Mouse (Mus musculus): ENCODE data around the gene Casp9.

Gene Casp9

GRCm38 (mm10) chr4:141781201-141781985 is 12.0 kb upstream of the Casp9 start:
- no peak for DNase-seq (ENCODE audit: low spot score)

DNA sequence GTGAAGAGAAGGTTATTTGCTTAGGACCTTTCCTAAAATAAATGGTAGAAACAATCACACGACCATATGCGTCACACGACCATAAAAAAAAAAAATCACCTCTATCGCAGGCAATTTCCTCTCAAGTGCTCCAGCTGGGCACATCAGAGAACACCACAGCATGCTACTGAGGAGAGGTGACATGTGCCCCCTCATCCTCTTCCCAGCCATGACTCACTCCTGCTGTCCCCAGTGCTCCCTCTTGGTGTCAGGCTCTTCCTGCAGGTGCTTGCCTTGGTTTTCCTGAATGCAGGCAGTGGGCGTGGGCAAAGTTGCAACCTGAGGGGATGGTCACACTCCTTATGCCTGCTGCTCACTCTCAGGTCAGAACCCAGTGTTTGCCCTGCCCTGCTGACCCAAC is 8.6 kb upstream of the Casp9 start:
- DNase-seq (ENCODE audit: low spot score) = no peak

GRCm38 (mm10) chr4:141786141-141786540 is 7.3 kb upstream of the Casp9 start:
- DNase-seq (ENCODE audit: low spot score) = no peak

DNA sequence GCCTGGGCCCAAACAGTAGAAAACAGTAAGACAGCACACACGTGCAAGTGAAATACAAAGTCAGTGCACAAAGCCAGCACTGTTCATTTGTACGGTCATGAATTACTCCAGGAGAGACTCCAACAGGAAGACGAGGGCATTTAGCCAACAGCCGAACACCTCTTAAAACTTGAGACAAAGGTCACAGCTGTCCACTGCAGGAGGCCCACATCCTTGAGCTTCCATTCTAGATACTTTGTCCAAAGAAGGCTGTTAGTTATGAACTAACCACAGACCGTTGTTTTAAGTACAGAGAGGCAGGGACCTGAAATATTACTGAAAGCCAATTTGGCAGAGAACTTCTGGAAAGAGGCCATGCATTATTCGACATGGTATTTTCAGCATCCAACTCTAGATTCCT is 6.4 kb upstream of the Casp9 start:
- DNase-seq (ENCODE audit: low spot score) = no peak

GRCm38 (mm10) chr4:141787462-141787861 is 6.0 kb upstream of the Casp9 start:
- no peak for DNase-seq (ENCODE audit: low spot score)

- DNase-seq (ENCODE audit: low spot score) = no peak
Measured at GRCm38 (mm10) chr4:141789564-141790218, 3.7 kb upstream of the Casp9 start.

- DNase-seq (ENCODE audit: low spot score) = peak; percentile 97
Measured at GRCm38 (mm10) chr4:141790524-141790990, 2.9 kb upstream of the Casp9 start, which contains the start of gene Dnajc16. Gene Dnajc16, minus strand, starts transcription at chr4:141790931.

DNA sequence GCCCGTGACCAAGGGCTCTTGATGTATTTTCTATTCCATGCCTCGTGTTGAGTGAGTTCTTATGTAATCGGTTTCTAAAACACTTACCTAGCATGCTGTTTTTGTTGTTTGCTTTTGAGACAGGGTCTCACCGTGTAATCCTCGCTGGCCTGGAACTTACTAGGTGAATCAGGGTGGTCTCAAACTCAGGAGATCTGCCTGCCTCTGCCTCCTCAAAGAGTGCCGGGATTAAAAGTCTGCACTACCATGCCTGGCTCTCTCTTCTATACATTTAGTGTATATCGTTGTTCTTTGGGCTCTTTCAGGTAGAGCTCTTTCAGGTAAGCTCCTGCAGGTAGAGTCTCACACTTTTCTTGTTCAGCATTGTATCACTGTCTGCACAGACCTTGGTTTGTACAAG is 1.9 kb upstream of the Casp9 start:
- DNase-seq (ENCODE audit: low spot score) = no peak

- DNase-seq (ENCODE audit: low spot score) = no peak
Measured at GRCm38 (mm10) chr4:141791951-141792350, 1.5 kb upstream of the Casp9 start.

DNA sequence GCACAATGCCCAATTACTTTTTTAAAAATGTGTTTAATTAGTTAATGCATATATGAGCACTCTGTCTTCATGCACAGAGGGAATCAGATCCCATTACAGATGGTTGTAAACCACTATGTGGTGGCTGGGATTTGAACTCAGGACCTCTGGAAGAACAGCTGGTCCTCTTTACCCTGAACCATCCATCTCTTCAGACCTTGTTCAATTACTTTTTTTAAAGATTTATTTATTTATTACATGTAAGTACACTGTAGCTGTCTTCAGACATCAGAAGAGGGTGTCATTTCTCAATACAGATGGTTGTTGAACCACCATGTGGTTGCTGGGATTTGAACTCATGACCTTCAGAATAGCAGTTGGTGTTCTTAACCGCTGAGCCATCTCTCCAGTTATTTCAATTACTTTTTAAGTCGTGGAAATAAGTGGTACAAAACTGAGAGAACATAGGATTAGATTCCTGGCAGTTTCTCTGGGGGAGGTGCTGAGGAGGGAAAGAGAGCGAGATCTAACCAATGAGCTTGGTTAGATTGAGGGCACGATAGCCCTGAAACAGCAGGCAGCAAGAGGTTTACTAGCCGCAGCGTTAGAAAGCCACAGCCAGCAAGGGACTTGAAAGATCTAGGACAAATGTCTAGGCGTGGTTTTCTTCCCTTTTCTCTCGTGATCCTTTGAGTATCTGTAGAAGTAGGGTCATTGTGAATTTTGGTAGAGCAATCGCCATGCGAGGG is 694 bp upstream of the Casp9 start:
- no peak for DNase-seq (ENCODE audit: low spot score)

DNA sequence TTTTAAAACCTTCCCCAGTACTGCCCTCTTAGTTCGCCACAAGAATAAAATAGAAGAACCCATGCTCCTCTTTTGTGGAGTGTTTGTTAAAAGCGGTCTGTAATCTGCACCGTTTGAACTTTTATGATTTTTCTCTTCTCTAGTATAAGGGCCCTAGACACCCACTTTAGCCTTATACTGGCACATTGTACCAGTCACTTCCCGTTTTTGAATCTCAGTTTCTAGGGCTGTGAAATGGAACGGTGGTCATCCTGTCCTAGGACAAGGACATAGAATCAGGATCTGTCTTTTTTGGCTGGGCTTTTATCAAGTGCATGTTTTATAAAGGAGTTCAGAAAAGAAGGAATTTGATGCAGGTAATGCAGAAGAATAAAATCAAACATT is 732 bp downstream of the Casp9 start:
- DNase-seq (ENCODE audit: low spot score) = no peak

GRCm38 (mm10) chr4:141796356-141796755 is 2.9 kb downstream of the Casp9 start:
- no peak for DNase-seq (ENCODE audit: low spot score)

- DNase-seq (ENCODE audit: low spot score) = no peak
Measured at GRCm38 (mm10) chr4:141796954-141797353, 3.5 kb downstream of the Casp9 start.

DNA sequence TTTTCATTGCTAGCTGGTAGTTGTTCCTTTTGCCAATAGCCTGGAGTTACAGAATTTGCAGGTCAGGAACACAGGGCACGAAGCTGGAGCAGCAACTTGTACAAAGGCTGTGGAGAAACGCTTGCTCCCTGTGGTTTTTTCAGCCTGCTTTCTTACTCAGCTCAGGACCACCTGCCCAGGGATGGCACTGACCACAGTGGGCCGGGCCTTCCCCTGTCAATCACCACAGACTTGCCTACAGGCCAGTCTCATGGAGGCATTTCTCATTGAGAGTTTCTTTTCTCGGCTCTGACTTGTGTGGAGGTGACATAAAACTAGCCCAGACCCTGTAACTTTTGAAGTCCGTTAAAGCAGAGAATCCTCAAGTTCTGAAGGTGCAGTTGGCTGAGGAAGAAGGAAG is 4.1 kb downstream of the Casp9 start:
- DNase-seq (ENCODE audit: low spot score) = no peak

DNA sequence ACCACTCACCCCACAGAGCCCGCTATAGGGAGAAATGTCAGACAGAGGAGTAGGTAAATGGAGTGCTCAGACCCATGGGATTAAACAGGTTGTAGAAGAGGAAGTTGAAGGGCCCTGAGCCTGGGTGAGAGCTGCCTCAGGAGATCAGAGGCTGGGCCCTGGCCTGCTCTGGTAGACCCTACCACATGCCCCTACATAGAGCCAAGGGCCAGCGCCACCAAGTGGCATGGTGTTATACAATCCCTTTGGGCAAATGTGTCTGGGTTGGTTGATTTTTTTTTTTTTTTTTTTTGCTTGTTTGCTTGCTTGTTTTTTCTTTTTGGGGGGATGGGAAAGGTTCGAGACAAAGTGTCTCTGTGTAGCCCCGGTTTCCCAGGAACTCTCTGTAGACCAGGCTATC is 10.7 kb downstream of the Casp9 start:
- no peak for DNase-seq (ENCODE audit: low spot score)

DNA sequence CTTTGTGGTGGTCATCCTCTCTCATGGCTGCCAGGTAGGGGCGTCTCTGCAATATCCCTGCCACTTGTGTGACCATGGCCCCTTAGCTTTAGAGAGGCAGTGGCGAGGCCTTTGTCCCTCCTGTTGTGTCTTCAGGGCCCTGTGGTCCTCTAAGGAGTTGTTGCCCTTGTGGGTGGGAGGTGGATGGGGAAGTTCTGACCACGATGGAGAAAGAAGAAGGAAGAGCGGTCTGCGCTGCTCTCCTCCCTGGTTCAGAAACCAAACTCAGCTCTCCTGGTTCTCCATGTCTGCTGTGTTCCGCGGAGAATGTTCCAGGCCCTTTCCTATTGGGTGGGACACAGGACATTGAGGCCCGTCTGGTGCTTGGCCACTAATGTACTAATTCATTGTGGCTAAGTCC is 12.5 kb downstream of the Casp9 start:
- DNase-seq (ENCODE audit: low spot score) = no peak

GRCm38 (mm10) chr4:141809850-141810464 is 16.5 kb downstream of the Casp9 start:
- DNase-seq (ENCODE audit: low spot score) = no peak

DNA sequence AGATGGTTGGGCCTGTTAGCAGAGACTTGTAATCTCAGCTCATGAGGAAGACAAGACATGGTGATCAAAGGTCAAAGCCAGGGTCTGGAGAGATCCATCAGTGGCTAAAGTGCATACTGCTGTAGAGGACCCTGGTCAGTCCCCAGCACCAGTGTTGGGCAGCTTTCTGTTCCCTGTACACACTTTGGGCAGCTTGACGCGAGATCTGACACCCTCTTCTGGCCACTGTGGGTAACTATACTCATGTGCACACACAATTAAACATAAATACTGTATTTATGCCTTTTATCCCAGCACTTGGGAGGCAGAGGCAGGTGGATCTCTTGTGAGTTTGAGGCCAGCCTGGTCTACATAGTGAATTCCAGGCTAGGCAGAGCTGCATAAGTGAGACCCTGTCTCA is 17.6 kb downstream of the Casp9 start:
- DNase-seq (ENCODE audit: low spot score) = no peak

DNA sequence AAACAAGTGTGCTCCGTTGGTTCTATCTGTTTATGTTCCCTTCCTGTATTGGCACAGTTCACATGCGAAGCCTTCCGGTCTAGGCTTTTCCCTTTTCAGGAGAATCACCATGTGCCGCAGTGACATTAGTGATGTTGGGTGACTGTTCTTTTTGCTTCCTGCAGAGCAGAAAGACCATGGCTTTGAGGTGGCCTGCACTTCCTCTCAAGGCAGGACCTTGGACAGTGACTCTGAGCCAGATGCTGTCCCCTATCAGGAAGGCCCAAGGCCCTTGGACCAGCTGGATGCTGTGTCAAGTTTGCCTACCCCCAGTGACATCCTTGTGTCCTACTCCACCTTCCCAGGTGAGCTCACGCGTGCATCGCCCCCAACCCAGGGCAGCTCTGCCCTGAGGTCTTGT is 18.0 kb downstream of the Casp9 start:
- no peak for DNase-seq (ENCODE audit: low spot score)

DNA sequence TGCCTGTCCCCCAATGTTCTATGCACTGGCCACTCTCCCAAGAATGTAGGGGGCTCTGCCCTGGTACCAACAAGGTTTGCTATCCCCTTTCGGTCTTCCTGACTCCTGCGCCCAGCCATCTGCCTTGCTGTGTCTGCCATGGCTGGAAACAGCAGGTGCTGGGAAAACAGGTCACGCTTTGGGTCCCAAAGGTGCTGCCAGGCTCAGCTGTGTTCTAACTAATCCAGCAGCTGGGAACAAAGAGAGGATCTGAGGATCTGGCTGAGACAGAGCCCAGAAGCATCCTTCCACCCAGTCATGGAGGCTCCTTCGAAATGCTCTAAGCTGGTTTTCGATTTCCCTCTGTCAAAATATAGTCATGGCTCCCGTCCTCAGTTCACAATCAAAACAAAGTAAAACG is 22.9 kb downstream of the Casp9 start:
- DNase-seq (ENCODE audit: low spot score) = no peak

DNA sequence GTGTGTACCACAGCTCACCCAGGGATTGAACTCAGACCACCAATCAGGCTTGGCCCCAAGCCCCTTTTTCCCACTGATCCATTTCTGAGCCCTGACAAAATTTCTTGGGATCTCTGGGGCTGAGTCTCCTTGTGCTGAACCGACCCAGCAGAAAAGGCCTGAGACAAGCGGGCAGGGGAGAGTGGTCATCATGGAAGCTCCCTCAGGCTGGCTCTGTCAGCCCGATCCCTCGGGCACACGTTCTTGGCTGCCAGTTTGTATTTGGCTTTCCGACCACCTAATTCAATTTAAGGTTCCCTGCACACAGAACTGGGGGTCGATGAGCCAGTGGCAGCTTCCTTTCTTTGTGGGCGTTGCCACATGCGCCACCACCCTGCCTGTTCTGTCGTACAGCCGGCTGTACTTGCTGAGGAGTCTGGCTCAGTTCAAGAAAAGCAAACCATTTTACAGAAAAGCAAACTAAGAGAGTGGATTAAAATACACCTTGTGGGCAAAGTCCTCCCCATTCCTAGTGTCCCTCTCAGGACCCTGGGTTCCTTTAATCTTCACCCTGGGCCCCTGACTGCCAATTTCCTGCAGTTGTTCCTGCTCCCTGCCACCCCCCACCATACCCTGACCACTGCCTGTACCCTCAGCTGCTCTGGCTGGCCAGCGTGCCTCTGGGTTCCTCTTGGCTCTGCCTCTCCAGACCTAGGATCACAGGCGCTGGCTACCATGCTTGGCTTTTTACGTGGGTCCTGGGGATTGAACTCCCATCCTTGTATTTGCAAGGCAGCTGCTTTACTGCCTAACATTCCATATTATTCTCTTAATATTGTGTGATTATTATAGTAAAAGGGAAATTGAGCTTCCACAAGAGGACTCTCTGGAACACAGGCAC is 23.6 kb downstream of the Casp9 start:
- no peak for DNase-seq (ENCODE audit: low spot score)

DNA sequence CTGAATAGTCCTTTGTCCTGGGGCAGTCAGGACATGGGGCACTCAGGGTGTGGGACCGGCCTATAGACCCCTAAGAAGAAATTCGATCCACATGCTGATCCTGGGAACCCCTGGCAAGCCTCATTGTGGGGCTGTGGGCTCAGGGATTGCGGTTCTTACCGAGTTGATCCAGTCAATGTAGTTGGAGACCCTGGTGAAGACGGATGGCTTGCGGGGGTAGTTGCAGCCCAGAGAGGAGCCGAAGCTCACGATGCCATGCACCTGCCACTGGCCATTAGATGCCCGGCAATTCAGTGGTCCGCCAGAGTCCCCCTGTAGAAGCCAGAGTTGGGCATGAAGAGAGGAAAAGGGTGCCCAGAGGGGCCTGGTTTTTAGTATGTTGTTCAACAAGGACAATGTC is 24.3 kb downstream of the Casp9 start:
- DNase-seq (ENCODE audit: low spot score) = no peak
